Comparison of ENCODE assay signal across 25 mouse cellular contexts in the genomic region with DNA sequence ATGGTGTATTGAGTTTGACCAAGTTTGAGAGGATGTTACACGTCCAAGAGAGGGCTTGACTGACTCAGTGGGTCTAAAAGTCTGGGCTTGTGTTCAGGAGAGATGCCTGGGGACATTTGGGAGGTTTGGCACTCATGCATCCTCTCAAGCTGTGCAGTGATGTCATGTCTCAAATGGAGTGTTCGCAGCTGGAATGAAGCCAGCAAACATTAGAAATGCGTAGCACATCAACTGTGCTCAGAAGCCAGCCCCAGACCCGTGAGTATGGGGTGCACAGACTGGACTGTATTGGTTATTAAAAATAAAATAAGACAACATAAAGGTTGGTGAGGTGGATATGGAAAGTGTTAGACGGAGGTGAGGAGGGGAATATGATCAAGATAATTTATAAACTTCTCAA.
"Had no signal": no experiment of that assay in that cellular context is flagged by ENCODE, and none has a peak within 500 bp of the region (broad histone marks: within the 10 kb centered on the region; RNA-seq: fewer than 3 reads in every experiment).

No protein-coding gene starts in this region.

- H3K27me3 ChIP-seq: limb, embryonic 12.5 days; limb, embryonic 15.5 days; megakaryocyte, embryonic 14.5 days; midbrain, embryonic 13.5 days; neural tube, embryonic 12.5 days; neural tube, embryonic 15.5 days had no signal

- H3K4me3 ChIP-seq: layer of hippocampus, adult 2 months; limb, embryonic 12.5 days; limb, embryonic 15.5 days; megakaryocyte, embryonic 14.5 days; midbrain, embryonic 10.5 days; midbrain, embryonic 13.5 days; neural tube, embryonic 12.5 days; neural tube, embryonic 15.5 days had no signal

- H3K9me3 ChIP-seq: limb, embryonic 12.5 days; limb, embryonic 15.5 days; midbrain, embryonic 10.5 days; midbrain, embryonic 13.5 days; neural tube, embryonic 12.5 days; neural tube, embryonic 15.5 days had no signal

- H3K4me1 ChIP-seq: limb, embryonic 12.5 days; limb, embryonic 15.5 days; megakaryocyte, embryonic 14.5 days; midbrain, embryonic 10.5 days; midbrain, embryonic 13.5 days; neural tube, embryonic 12.5 days; neural tube, embryonic 15.5 days had no signal

- ATAC-seq: liver, postnatal 0 days; midbrain, embryonic 13.5 days had no signal

- H3K4me2 ChIP-seq: limb, embryonic 12.5 days; limb, embryonic 15.5 days; liver, embryonic 11.5 days; midbrain, embryonic 13.5 days; neural tube, embryonic 12.5 days; neural tube, embryonic 15.5 days had no signal

- H3K27ac ChIP-seq: kidney, postnatal 0 days; layer of hippocampus, adult 2 months; limb, embryonic 12.5 days; limb, embryonic 15.5 days; liver, embryonic 14.5 days; midbrain, embryonic 10.5 days; midbrain, embryonic 13.5 days; neural tube, embryonic 12.5 days; neural tube, embryonic 15.5 days; stomach, postnatal 0 days had no signal

- DNase-seq: kidney, adult 2 months; kidney, postnatal 25 days; layer of hippocampus, postnatal 36 days; left cerebral cortex, postnatal 4 days; liver, postnatal 0 days; lung, postnatal 10 days; lung, postnatal 36 days; right cerebral cortex, adult 18-20 months; right cerebral cortex, postnatal 14 days; right cerebral cortex, postnatal 4 days; thymus, adult 2 months; thymus, postnatal 14 days; thymus, postnatal 4 days had no signal

- H3K36me3 ChIP-seq: limb, embryonic 12.5 days; limb, embryonic 15.5 days; midbrain, embryonic 10.5 days; midbrain, embryonic 13.5 days; neural tube, embryonic 12.5 days; neural tube, embryonic 15.5 days had no signal

- H3K9ac ChIP-seq: limb, embryonic 12.5 days; limb, embryonic 15.5 days; liver, embryonic 14.5 days; liver, postnatal 0 days; midbrain, embryonic 13.5 days; neural tube, embryonic 12.5 days; neural tube, embryonic 15.5 days had no signal
